Mouse (Mus musculus) testis, adult 2 months (tissue): ENCODE data around the gene Klf4. TPM values are rescaled to one million over a fixed set of nuclear protein-coding genes. Genes with fewer than 3 reads are reported as not detected.

Source experiments
- H3K27ac ChIP-seq: fragments of 200-500 bp; 2 replicates; pipeline ENCODE4 v1.5.1; 2012; ENCODE audit warnings: low read depth, low read length; ENCODE audit not compliant: control insufficient read depth, insufficient read depth
- H3K27me3 ChIP-seq: fragments of 200-500 bp; 2 replicates; pipeline ENCODE4 v1.6.1; 2012; ENCODE audit warnings: mild to moderate bottlenecking, low read length, moderate library complexity; ENCODE audit not compliant: control insufficient read depth, insufficient read depth
- H3K36me3 ChIP-seq: fragments of 200-500 bp; 2 replicates; pipeline ENCODE4 v1.6.1; 2012; ENCODE audit warnings: mild to moderate bottlenecking, low read length; ENCODE audit not compliant: control insufficient read depth, insufficient read depth
- H3K4me1 ChIP-seq: fragments of 200-500 bp; 2 replicates; pipeline ENCODE4 v1.6.1; 2012; ENCODE audit warnings: low read length; ENCODE audit not compliant: control insufficient read depth, insufficient read depth
- H3K4me3 ChIP-seq: fragments of 200-500 bp; 2 replicates; pipeline ENCODE4 v1.5.1; 2012; ENCODE audit warnings: low read depth, mild to moderate bottlenecking, low read length, moderate library complexity, mixed read lengths; ENCODE audit not compliant: control insufficient read depth
- CTCF ChIP-seq: fragments of 200-500 bp; IDR thresholded peaks from 2 replicates; pipeline ENCODE4 v1.5.1; 2012; ENCODE audit warnings: low read depth, mild to moderate bottlenecking, inconsistent platforms, low read length, moderate library complexity; ENCODE audit not compliant: control insufficient read depth, insufficient read depth, insufficient replicate concordance
- POLR2A ChIP-seq: fragments of 200-500 bp; IDR thresholded peaks from 2 replicates; pipeline ENCODE4 v1.6.1; 2012; ENCODE audit warnings: low read depth, mild to moderate bottlenecking, inconsistent platforms, low read length, moderate library complexity; ENCODE audit not compliant: control insufficient read depth
- polyA plus RNA-seq: library from polyadenylated mRNA; depleted of rRNA; stranded (reverse); fragments of >200 nt; gene quantifications from 2 replicates; pipeline ENCODE4 v1.2.3, GENCODE M21; 2012; rRNA removed

Klf4 gene
- 123 and 156 TPM in 2 replicates for polyA plus RNA-seq

DNA sequence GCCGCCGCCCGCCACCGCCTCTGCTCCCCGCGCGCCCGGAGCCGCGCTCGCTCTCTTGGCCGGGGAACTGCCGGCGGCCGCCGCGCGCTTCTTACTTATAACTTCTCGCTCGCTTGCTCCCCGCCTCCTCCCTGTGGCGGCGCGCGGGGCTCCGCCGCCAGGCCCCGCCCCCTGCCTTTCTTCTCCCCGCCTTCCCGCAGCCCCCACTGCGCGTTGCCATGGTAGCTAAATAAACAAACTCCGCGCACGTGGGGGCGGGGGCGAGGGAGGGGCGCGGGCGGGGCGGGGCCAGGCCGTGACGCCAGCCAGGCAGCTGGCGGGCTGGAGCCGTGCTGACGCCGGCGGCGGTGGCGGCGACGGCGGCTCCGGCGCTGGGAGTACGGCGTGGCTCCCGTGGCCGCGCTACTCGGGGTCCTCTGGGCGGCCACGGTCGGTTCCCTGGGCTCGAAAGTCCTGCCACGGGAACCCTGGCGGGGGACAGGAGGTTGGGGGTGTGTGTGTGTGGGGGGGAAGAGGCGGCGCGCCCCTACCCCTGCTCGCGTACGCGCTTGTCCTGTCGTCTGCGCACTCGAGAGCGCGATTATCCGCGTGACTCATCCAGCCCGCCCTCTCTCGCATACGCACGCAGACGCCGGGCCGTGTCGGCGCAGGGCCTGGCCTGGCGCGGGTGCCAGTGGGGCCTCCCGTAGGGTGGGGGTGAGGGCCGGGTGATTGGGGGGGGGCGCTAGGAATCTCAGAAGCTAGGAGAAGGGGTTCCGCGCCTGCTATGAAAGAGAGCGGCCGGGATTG is at the start of gene Klf4:
Klf4 (minus strand) TSS at position 60 of the 789 bp plus-strand sequence.
- peaks cover 21% of the 10 kb centered on the region for H3K4me1 ChIP-seq
- no peaks in the 10 kb centered on the region for H3K27me3 ChIP-seq
- H3K27ac ChIP-seq, result peak within 1 kb of the TSS; percentile 91
- no peaks in the 10 kb centered on the region for H3K36me3 ChIP-seq
- H3K4me3 ChIP-seq, result peak within 1 kb of the TSS; percentile 92
- no peak for TF ChIP-seq CTCF
- TF ChIP-seq POLR2A, result peak; percentile 72

DNA sequence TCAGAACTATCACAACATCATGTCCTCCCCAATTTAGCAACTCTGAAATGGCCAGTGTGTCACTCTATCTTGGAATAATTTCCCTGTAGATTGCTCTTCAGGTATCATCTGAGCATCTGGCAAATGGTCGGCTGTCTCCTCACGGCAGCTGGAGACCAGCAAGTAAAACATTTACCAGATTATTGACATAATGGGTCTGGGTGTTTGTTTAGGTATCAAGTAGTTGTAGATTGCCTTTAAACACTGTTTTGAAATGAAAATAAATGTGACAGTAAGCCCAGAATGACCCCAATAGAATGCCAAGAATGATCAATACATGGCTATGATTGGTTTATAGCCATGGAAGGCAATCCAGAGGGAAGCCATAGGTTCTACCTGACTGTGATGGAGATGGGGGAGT is 39.2 kb upstream of the Klf4 start:
- H3K27me3 ChIP-seq, result no peaks in the 10 kb centered on the region
- H3K36me3 ChIP-seq, result no peaks in the 10 kb centered on the region
- H3K27ac ChIP-seq, result no peak overlapping the region
- H3K4me1 ChIP-seq, result no peaks in the 10 kb centered on the region
- TF ChIP-seq POLR2A (no peak), CTCF (no peak)
- H3K4me3 ChIP-seq, result no peak overlapping the region

DNA sequence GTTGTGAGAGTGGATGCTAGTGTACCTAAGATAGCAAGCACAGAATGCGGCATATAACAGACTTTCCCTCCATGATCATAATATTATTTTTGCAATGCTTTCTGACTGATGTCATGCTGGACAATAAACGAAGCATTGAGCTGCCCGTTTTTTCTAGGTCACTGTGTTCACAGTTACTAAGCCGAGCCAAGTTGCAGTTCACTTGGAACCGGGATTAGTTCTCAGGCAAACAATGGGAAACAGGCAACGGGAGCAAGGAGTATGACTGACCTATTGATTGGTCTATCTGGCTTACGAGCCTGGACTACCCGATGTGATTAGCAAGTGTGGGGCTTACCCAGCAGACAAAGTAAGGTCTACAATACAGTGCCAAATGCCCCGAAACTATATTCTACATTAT is 35.7 kb upstream of the Klf4 start:
- Histone ChIP-seq H3K4me3 (no peak overlapping the region), H3K4me1 (no peaks in the 10 kb centered on the region), H3K36me3 (no peaks in the 10 kb centered on the region), H3K27ac (no peak overlapping the region), H3K27me3 (no peaks in the 10 kb centered on the region)
- TF ChIP-seq CTCF, result no peak
- TF ChIP-seq POLR2A, result no peak

DNA sequence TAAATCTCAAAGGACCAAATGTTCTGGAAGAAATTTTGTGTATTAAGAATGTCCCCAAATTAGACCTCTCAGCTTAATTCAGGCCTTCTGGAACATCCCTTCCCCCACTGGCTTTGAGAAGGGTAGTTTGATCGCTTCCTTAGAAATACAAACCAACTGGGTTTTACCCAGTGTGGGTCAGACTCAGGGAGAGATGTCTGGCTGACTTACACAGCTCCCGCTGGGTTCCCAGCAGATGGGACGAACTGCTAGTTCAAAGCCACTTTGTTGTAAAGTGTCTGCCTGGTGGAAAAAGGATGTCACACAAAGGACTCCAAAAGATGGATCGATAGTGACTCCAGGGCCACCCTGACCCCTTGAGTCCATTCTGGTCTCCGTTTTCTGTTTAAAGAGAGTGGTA is 35.3 kb upstream of the Klf4 start:
- H3K27ac ChIP-seq, result no peak overlapping the region

DNA sequence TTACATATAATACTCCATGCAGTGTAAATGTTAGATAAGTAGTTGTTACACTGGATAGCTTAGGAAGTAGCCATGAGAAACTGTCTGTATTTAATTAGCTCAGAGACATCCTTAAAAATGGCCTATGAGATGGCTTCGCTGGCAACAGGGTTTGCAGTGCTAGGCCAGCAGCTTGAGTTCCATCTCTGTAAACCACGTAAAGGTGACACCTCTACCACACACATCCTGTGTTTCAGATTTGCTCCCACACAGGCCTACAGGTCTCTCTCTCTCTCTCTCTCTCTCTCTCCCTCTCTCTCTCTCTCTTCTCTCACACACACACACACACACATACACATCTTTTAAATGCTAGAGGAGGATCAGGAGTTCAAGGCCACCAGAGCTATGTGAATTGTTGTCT is 32.1 kb upstream of the Klf4 start:
- no peak for TF ChIP-seq POLR2A
- no peak for TF ChIP-seq CTCF
- Histone ChIP-seq H3K27me3 (no peaks in the 10 kb centered on the region), H3K4me1 (no peaks in the 10 kb centered on the region), H3K27ac (no peak overlapping the region), H3K4me3 (no peak overlapping the region), H3K36me3 (no peaks in the 10 kb centered on the region)

More for the DNA sequence above, 35.3 kb upstream of the Klf4 start:
- H3K36me3 ChIP-seq, result no peaks in the 10 kb centered on the region
- no peak overlapping the region for H3K4me3 ChIP-seq
- no peaks in the 10 kb centered on the region for H3K27me3 ChIP-seq
- H3K4me1 ChIP-seq, result no peaks in the 10 kb centered on the region
- TF ChIP-seq POLR2A (no peak), CTCF (no peak)

DNA sequence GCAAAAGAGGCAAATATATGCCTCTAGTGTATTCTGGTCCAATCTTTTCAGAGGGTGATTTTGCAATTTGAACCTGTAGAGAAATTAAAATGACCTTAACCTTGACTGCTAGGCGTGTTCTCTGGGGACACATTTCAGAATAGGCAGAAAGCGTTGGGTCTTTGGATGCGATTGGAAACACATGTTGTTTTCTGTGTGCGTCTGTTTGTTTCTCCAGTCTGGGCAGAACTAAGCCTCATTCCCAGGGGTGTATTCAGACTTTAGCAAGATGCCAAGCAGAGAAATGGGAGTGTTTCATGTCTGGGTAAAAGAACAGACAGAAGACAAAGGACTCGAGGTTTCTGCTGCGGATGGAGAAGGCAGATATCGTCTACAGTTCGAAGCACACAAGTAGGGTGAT is 30.8 kb upstream of the Klf4 start:
- Histone ChIP-seq H3K36me3 (no peaks in the 10 kb centered on the region), H3K27me3 (no peaks in the 10 kb centered on the region), H3K27ac (no peak overlapping the region), H3K4me1 (no peaks in the 10 kb centered on the region), H3K4me3 (no peak overlapping the region)
- TF ChIP-seq POLR2A (no peak), CTCF (no peak)

DNA sequence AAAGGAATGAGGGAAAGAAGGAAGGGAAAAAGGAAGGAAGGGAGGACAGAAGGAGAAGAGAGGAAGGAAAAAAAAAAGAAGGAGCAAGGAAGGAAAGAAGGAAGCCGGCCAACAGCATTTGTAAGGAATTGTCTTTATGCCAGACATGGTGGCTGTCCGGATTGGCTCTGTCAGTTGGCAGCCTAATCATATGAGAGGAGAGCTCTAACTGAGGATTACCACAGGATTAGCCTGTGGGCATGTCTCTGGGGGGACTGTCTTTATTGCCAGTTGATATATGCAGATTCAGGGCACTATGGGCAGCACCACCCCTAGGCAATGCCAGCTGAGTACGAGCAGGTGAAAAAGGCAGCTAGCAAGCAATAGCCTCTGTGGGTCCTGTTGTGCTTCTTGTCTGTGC is 29.8 kb upstream of the Klf4 start:
- Histone ChIP-seq H3K4me1 (no peaks in the 10 kb centered on the region), H3K4me3 (no peak overlapping the region), H3K27me3 (no peaks in the 10 kb centered on the region), H3K36me3 (no peaks in the 10 kb centered on the region), H3K27ac (no peak overlapping the region)
- TF ChIP-seq POLR2A (no peak), CTCF (no peak)
